In the genomic region with DNA sequence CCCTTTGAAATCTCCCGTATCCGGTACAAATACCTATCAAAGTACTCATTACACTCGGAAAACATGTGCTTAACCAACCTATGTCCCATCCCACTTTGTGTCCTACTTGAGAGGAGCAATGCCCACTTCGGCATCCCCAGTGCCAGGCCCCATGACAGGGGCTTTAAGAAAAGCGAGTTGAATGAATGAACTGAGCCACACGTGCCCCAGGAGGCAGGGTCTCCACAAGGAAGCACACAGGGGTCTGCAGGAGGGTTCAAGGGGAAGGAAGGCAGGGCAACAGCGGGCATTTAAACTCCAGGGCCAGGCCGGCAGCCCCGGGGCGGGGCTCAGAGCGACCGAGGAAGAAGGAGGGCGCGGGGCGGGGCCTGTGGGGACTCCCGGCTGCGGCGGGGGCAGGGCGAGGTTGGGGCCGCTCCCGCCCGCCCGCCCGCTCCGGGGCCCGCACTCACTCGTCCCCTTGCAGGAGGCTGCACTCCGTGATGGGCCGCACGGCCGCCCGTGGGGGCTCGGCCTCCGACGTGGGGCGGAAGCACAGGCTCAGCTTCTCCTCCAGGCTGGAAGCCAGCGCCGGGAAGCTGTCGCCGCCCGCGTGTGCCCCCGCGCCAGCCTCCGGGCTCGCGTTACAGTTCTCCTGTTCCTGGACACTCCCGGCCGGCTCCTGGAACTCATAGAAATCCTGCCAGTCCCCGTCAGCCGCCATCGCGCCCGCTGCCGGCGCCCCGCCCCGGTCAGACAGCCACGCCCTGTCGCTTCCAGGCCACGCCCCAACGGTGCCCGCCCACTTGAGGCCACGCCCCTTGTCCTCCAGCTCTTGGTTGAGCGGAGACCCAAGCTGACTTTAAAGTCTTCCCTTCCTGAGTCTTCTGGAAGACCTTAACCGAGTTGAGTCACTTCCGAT, we compare ENCODE assay signal across 8 mouse cellular contexts. TPM values are rescaled to one million over a fixed set of nuclear protein-coding genes. Genes with fewer than 3 reads are reported as not detected.
DNase-seq lines count a peak whose midpoint lies in the region; ATAC-seq and TF ChIP-seq lines count a peak whose summit lies in the region.

A gene (minus strand): TSS at position 772 of the 901 bp plus-strand sequence.

- ATAC-seq in forebrain, embryonic 12.5 days (ENCODE audit: low FRiP score) = peak; percentile 95
- peak; percentile 96 for ATAC-seq in heart, postnatal 0 days (ENCODE audit: insufficient read depth, low read depth)
- ATAC-seq in liver, embryonic 16.5 days (ENCODE audit: low read depth) = peak; percentile 97
- peak; percentile 94 for ATAC-seq in neural tube, embryonic 13.5 days (ENCODE audit: low read depth)

- H3K4me3 ChIP-seq in forebrain, embryonic 12.5 days (replicated peaks) = peak within 1 kb of the TSS; percentile 84
- H3K4me3 ChIP-seq in heart, postnatal 0 days (ENCODE audit: low read depth, low read length) = peak within 1 kb of the TSS; percentile 89
- H3K4me3 ChIP-seq in liver, embryonic 16.5 days (ENCODE audit: low read depth, low read length) = peak within 1 kb of the TSS; percentile 91
- H3K4me3 ChIP-seq in neural tube, embryonic 13.5 days = peak within 1 kb of the TSS; percentile 90
- H3K4me3 ChIP-seq in testis, adult 2 months (ENCODE audit: control insufficient read depth, low read depth, low read length) = peak within 1 kb of the TSS; percentile 97

- H3K4me2 ChIP-seq in forebrain, embryonic 12.5 days = peak within 1 kb of the TSS; percentile 69
- H3K4me2 ChIP-seq in heart, postnatal 0 days (ENCODE audit: low read depth, low read length) = peak within 1 kb of the TSS; percentile 76
- H3K4me2 ChIP-seq in liver, embryonic 16.5 days (ENCODE audit: low read depth, low read length) = peak within 1 kb of the TSS; percentile 76
- peak within 1 kb of the TSS; percentile 70 for H3K4me2 ChIP-seq in neural tube, embryonic 13.5 days

- peak; percentile 56 for TF ChIP-seq POLR2A in testis, adult 2 months (IDR thresholded peaks at IDR 0.05; ENCODE audit: control insufficient read depth, low read depth, low read length)

- WGBS in forebrain, embryonic 12.5 days = 1% methylated on average over 47 of the region's 67 CpGs
- WGBS in heart, postnatal 0 days = 1% methylated on average over 47 of the region's 67 CpGs
- under 1% methylated on average over 63 of the region's 67 CpGs for WGBS in liver, embryonic 16.5 days (ENCODE audit: insufficient replicate concordance)
- under 1% methylated on average over 42 of the region's 67 CpGs for WGBS in neural tube, embryonic 13.5 days

- TF ChIP-seq CTCF in heart, postnatal 0 days (IDR thresholded peaks at IDR 0.05; ENCODE audit: low read depth) = no peak
- no peak for TF ChIP-seq CTCF in testis, adult 2 months (IDR thresholded peaks at IDR 0.05; ENCODE audit: control insufficient read depth, insufficient read depth, insufficient replicate concordance, low read depth, low read length)

- 0 out of 2 replicates have a peak, but pooled peaks cover 4% of the 10 kb centered on the region for H3K4me1 ChIP-seq in forebrain, embryonic 12.5 days
- H3K4me1 ChIP-seq in heart, postnatal 0 days (ENCODE audit: control insufficient read depth, insufficient read depth) = peaks cover 24% of the 10 kb centered on the region
- H3K4me1 ChIP-seq in liver, embryonic 16.5 days (ENCODE audit: control insufficient read depth, low read depth, low read length) = peaks cover 34% of the 10 kb centered on the region
- peaks cover 21% of the 10 kb centered on the region for H3K4me1 ChIP-seq in neural tube, embryonic 13.5 days (replicated peaks)
- peaks cover 3% of the 10 kb centered on the region; the same call in 1 of the 2 replicates for H3K4me1 ChIP-seq in testis, adult 2 months (ENCODE audit: control insufficient read depth, insufficient read depth, low read length)

- TF ChIP-seq EP300 in heart, postnatal 0 days (IDR thresholded peaks at IDR 0.05; ENCODE audit: low read depth) = no peak

- H3K27me3 ChIP-seq in forebrain, embryonic 12.5 days = no peaks in the 10 kb centered on the region; the same call in 1 of the 2 replicates
- H3K27me3 ChIP-seq in heart, postnatal 0 days (ENCODE audit: control insufficient read depth, insufficient read depth, low read length) = no peaks in the 10 kb centered on the region
- no peaks in the 10 kb centered on the region for H3K27me3 ChIP-seq in liver, embryonic 16.5 days (ENCODE audit: control insufficient read depth, insufficient read depth, low read depth, low read length)
- no peaks in the 10 kb centered on the region for H3K27me3 ChIP-seq in neural tube, embryonic 13.5 days
- H3K27me3 ChIP-seq in testis, adult 2 months (ENCODE audit: control insufficient read depth, insufficient read depth, low read length) = no peaks in the 10 kb centered on the region

- peak; percentile 89 to 95 for DNase-seq in CD8-positive naive resting alpha-beta T cell, adult 2 months (ENCODE audit: low read depth in 2 of 2, low spot score in 2 of 2)
- peak; percentile 75 for DNase-seq in c-Kit-positive CD71-positive TER-119-negative erythroid progenitor cells, embryonic 14.5 days (ENCODE audit: low read depth)
- peak; percentile 78 for DNase-seq in heart, postnatal 0 days (ENCODE audit: low spot score)
- peak; percentile 97 to 98 for DNase-seq in kidney, postnatal 4 days

- peak within 1 kb of the TSS; percentile 83 for H3K9ac ChIP-seq in forebrain, embryonic 12.5 days
- H3K9ac ChIP-seq in heart, postnatal 0 days (replicated peaks; ENCODE audit: low read depth, low read length) = peak within 1 kb of the TSS; percentile 87
- H3K9ac ChIP-seq in liver, embryonic 16.5 days (ENCODE audit: low read depth, low read length) = peak within 1 kb of the TSS; percentile 95
- H3K9ac ChIP-seq in neural tube, embryonic 13.5 days = peak within 1 kb of the TSS; percentile 89

- no peaks in the 10 kb centered on the region for H3K36me3 ChIP-seq in forebrain, embryonic 12.5 days (replicated peaks)
- peaks cover 1% of the 10 kb centered on the region for H3K36me3 ChIP-seq in heart, postnatal 0 days (replicated peaks; ENCODE audit: control insufficient read depth, insufficient read depth, low read length)
- H3K36me3 ChIP-seq in liver, embryonic 16.5 days (ENCODE audit: control insufficient read depth, insufficient read depth) = no peaks in the 10 kb centered on the region
- no peaks in the 10 kb centered on the region for H3K36me3 ChIP-seq in neural tube, embryonic 13.5 days
- no peaks in the 10 kb centered on the region for H3K36me3 ChIP-seq in testis, adult 2 months (ENCODE audit: control insufficient read depth, insufficient read depth, low read length)

- no peaks in the 10 kb centered on the region for H3K9me3 ChIP-seq in forebrain, embryonic 12.5 days
- H3K9me3 ChIP-seq in heart, postnatal 0 days (replicated peaks; ENCODE audit: control insufficient read depth, low read length) = no peaks in the 10 kb centered on the region
- no peaks in the 10 kb centered on the region for H3K9me3 ChIP-seq in liver, embryonic 16.5 days (replicated peaks; ENCODE audit: control insufficient read depth, low read length)
- H3K9me3 ChIP-seq in neural tube, embryonic 13.5 days = no peaks in the 10 kb centered on the region

- peak within 1 kb of the TSS; percentile 90 for H3K27ac ChIP-seq in forebrain, embryonic 12.5 days
- H3K27ac ChIP-seq in heart, postnatal 0 days (ENCODE audit: low read depth) = peak within 1 kb of the TSS; percentile 99
- H3K27ac ChIP-seq in liver, embryonic 16.5 days (ENCODE audit: low read length) = peak within 1 kb of the TSS; percentile 99
- H3K27ac ChIP-seq in neural tube, embryonic 13.5 days (replicated peaks) = peak within 1 kb of the TSS; percentile 92
- H3K27ac ChIP-seq in testis, adult 2 months (ENCODE audit: control insufficient read depth, insufficient read depth, low read depth, low read length) = peak within 1 kb of the TSS; percentile 92

RNA-seq across cellular contexts. Expression of the gene that starts here (rescaled TPM):
- 29.2 and 36.2 TPM in 2 replicates for polyA plus RNA-seq in forebrain, embryonic 12.5 days (2016; fragmentation: Nextera tagmentation; extraction: Ambion mirVana)
- total RNA-seq in heart, postnatal 0 days (2014; rRNA removed; ENCODE audit: low replicate concordance) = 62.4 and 72.3 TPM in 2 replicates
- 63.2 and 65.6 TPM in 2 replicates for polyA plus RNA-seq in heart, postnatal 0 days (2015; fragmentation: Nextera tagmentation; extraction: Ambion mirVana)
- 17.8 and 18.5 TPM in 2 replicates for polyA plus RNA-seq in liver, embryonic 16.5 days (2015; fragmentation: Nextera tagmentation; extraction: Ambion mirVana)
- 54.9 and 57.3 TPM in 2 replicates for polyA plus RNA-seq in neural tube, embryonic 13.5 days (2015; fragmentation: Nextera tagmentation; extraction: Ambion mirVana)
- 7.0 and 7.1 TPM in 2 replicates for polyA plus RNA-seq in testis, adult 2 months (2012; rRNA removed)

Comparison
In these comparisons a context has a peak if more than half of its experiments do, and no peak if none do; other contexts are left out.
1. Peak in every context shown above with its lines: DNase-seq, ATAC-seq, H3K4me3 ChIP-seq and H3K27ac ChIP-seq.